Mouse (Mus musculus) thymus, adult 2 months (tissue): ENCODE measurements around the gene Tbc1d10c.

Source experiments
- CTCF ChIP-seq: fragments of 200-500 bp; IDR thresholded peaks from 2 replicates; pipeline ENCODE4 v1.5.1; 2012; ENCODE audit warnings: mild to moderate bottlenecking, control low read depth, low read length, moderate library complexity, borderline replicate concordance; ENCODE audit not compliant: control insufficient read depth, poor library complexity, insufficient read depth; ENCODE audit errors: extremely low read depth
- POLR2A ChIP-seq: fragments of 200-500 bp; IDR thresholded peaks from 2 replicates; pipeline ENCODE4 v1.6.1; 2012; ENCODE audit warnings: mild to moderate bottlenecking, low read length, control low read depth, moderate library complexity; ENCODE audit not compliant: control insufficient read depth, poor library complexity, insufficient read depth; ENCODE audit errors: extremely low read depth

DNA sequence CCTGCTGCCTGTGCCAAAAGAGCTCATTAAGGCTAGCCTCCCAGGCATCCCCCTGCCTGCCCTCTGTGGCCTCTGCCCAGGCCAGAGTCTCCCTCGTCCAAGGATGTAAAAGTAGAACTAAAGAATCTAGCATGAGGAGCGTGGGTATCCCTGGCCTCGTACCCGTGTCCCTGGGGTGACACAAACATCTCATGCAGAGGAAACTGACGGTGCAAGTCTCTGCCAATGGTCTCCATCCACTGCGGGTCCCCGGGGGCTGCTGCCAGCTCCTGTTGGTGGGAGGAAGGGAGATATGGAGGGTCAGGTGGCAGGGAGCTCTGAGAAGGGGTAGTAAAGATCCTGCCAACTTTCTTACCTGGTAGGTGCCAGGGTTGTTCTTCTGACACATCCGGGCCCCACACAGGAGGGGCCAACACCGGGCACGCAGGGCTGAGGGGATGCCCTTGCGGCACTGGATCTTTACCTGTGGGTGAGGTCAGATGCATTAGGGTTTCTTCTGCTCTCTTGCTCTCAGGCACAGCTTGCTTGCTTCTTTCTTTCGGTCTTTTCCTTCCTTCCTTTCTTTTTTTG, 1.9 kb downstream of the Tbc1d10c start:
- TF ChIP-seq POLR2A (0 out of 2 replicates have a peak, but pooled peaks have one; percentile 19), CTCF (no peak)
